Mouse (Mus musculus) testis, adult 2 months (tissue): Measurements from ENCODE around the gene Mab21l2.

ENCODE experiments used
- CTCF ChIP-seq: fragments of 200-500 bp; IDR thresholded peaks from 2 replicates; pipeline ENCODE4 v1.5.1; 2012; ENCODE audit warnings: low read depth, mild to moderate bottlenecking, inconsistent platforms, low read length, moderate library complexity; ENCODE audit not compliant: control insufficient read depth, insufficient read depth, insufficient replicate concordance
- POLR2A ChIP-seq: fragments of 200-500 bp; IDR thresholded peaks from 2 replicates; pipeline ENCODE4 v1.6.1; 2012; ENCODE audit warnings: low read depth, mild to moderate bottlenecking, inconsistent platforms, low read length, moderate library complexity; ENCODE audit not compliant: control insufficient read depth

GRCm38 (mm10) chr3:86541074-86541614, 7.3 kb downstream of the Mab21l2 start:
- no peak for TF ChIP-seq POLR2A
- TF ChIP-seq CTCF = no peak
